Mouse (Mus musculus): Measurements from ENCODE around the gene Mbd3.

- peak; percentile 40 for TF ChIP-seq CTCF (IDR thresholded peaks at IDR 0.05)
- no peak for TF ChIP-seq EP300 (IDR thresholded peaks at IDR 0.05)
Observed at GRCm38 (mm10) chr10:80369995-80370747, 29.2 kb downstream of the Mbd3 start.
